Mouse (Mus musculus) kidney, adult 2 months (tissue): ENCODE measurements around the gene Tmem238l.

Experiments used
- CTCF ChIP-seq: fragments of 200-500 bp; conservative IDR thresholded peaks from 2 replicates; pipeline ENCODE4 v1.5.1; 2011; ENCODE audit warnings: low read depth, mild to moderate bottlenecking, control low read depth, low read length, moderate library complexity, mixed read lengths; ENCODE audit not compliant: insufficient read depth, insufficient read length
- POLR2A ChIP-seq: fragments of 200-500 bp; IDR thresholded peaks from one replicate; pipeline ENCODE4 v1.6.1; 2011; ENCODE audit warnings: low read depth, low read length, control low read depth

GRCm38 (mm10) chr11:66968575-66968974 lies 12.1 kb downstream of the Tmem238l start:
- TF ChIP-seq POLR2A (no peak), CTCF (no peak)
